Mouse (Mus musculus) neural tube, embryonic 15.5 days (tissue): ENCODE measurements around the gene Chd1. TPM values are rescaled to one million over a fixed set of nuclear protein-coding genes. Genes with fewer than 3 reads are reported as not detected.

ENCODE experiments used
- ATAC-seq: fragments of 200-750 bp; cut with Nextera tagmentation; 2 replicates; pipeline ENCODE4 v1.8.0; 2017; ENCODE audit warnings: mild to moderate bottlenecking, moderate TSS enrichment, moderate library complexity; ENCODE audit not compliant: low FRiP score
- H3K27ac ChIP-seq: fragments of 300-500 bp; sonication (generic); replicated peaks from 2 replicates; pipeline ENCODE4 v1.5.1; 2015; ENCODE audit warnings: mild to moderate bottlenecking, inconsistent platforms
- H3K27me3 ChIP-seq: fragments of 300-500 bp; sonication (generic); replicated peaks from 2 replicates; pipeline ENCODE4 v1.6.1; 2015; ENCODE audit warnings: inconsistent platforms
- H3K36me3 ChIP-seq: fragments of 300-500 bp; sonication (generic); 2 replicates; pipeline ENCODE4 v1.6.1; 2015; ENCODE audit warnings: inconsistent platforms
- H3K4me1 ChIP-seq: fragments of 300-500 bp; sonication (generic); 2 replicates; pipeline ENCODE4 v1.6.1; 2015; ENCODE audit warnings: inconsistent platforms
- H3K4me2 ChIP-seq: fragments of 300-500 bp; sonication (generic); 2 replicates; pipeline ENCODE4 v1.6.1; 2015; ENCODE audit warnings: inconsistent platforms, mild to moderate bottlenecking, moderate library complexity
- H3K4me3 ChIP-seq: fragments of 300-500 bp; sonication (generic); replicated peaks from 2 replicates; pipeline ENCODE4 v1.5.1; 2015; ENCODE audit warnings: mild to moderate bottlenecking, inconsistent platforms
- H3K9ac ChIP-seq: fragments of 300-500 bp; sonication (generic); replicated peaks from 2 replicates; pipeline ENCODE4 v1.6.1; 2015; ENCODE audit warnings: mild to moderate bottlenecking, inconsistent platforms
- H3K9me3 ChIP-seq: fragments of 300-500 bp; sonication (generic); replicated peaks from 2 replicates; pipeline ENCODE4 v1.6.1; 2016; ENCODE audit warnings: inconsistent platforms
- WGBS: fragments of 180-500 bp; shearing (Covaris S2); methylation state at CpG from one replicate; pipeline ENCODE4 v1.1.7; 2015; ENCODE audit warnings: mixed read lengths; 5-methylcytosine and 5-hydroxymethylcytosine counted together
- polyA plus RNA-seq: library from polyadenylated mRNA; unstranded; fragments of >200 nt; fragmentation: Nextera tagmentation; extraction: Ambion mirVana; gene quantifications from 2 replicates; pipeline ENCODE4 v1.2.1, GENCODE M21; 2015

Gene Chd1
- polyA plus RNA-seq, 1 experiment from 2014 or later, result 14.1 TPM

DNA sequence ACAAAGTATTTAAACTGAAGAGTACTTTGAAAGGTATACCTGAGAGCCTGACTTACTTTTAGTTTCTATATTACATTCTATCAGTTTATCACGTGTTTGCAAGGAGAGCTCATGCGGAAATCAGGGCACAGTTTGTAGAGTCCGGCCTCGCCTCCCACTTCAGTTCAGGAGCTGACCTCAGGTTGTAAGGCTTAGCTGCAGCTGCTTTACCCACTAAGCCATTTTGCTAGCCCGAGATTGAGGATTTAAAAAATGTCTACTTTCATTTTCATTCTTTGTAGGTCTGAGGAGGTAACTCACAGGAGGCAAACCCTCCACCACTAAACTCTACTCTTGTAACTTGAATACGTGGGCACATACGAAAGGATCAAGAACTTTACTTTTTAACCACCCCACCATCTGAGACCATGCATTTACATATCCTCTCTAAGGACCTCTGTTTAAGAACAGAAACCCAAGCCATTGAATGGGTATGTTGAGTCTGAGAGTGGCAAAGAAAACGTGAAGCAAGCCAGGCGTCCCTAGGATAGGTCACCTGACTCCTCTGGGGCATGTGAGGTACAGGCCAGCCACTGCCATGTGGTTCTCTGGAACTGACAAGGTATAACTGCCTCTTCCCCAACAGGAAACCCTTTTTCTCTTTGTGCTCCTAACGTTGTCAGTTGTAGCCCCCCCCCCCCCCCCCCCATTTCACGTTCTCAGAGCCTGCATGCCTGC lies 111.8 kb downstream of the Chd1 start:
- 85% methylated on average over 10 of the region's 11 CpGs for WGBS
- Histone ChIP-seq H3K4me3 (no peak overlapping the region), H3K4me1 (peaks cover 75% of the 10 kb centered on the region), H3K27me3 (no peaks in the 10 kb centered on the region), H3K27ac (no peak overlapping the region), H3K4me2 (no peak overlapping the region), H3K9ac (no peak overlapping the region), H3K36me3 (no peaks in the 10 kb centered on the region), H3K9me3 (no peaks in the 10 kb centered on the region)
- ATAC-seq, result no peak

- Histone ChIP-seq H3K4me3 (no peak overlapping the region), H3K27ac (no peak overlapping the region), H3K27me3 (no peaks in the 10 kb centered on the region), H3K4me2 (no peak overlapping the region), H3K36me3 (no peaks in the 10 kb centered on the region), H3K4me1 (peaks cover 73% of the 10 kb centered on the region), H3K9me3 (no peaks in the 10 kb centered on the region), H3K9ac (no peak overlapping the region)
- WGBS, result 92% methylated on average over 5 of the region's 5 CpGs
- no peak for ATAC-seq
These were observed 112.3 kb downstream of the Chd1 start for GRCm38 (mm10) chr17:15817096-15817450.

DNA sequence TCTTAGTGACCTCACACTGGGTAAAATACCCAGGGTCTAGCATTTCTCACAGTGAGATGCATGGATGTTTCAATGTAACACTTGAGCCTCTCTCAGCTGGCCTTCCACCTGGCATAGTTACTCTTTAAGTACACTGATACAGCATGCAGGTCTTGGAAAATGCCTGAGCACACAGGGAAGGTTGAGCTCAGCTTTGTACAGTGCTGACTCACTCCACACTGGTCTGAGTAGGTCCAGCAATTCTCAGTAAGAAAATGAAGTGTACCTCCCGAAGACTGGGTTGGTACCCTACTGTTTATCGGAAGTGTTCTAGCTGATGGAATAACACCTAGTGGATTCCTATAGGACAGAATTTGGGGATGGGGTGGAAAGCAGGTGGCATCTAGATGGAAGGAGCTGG lies 112.9 kb downstream of the Chd1 start:
- no peak for ATAC-seq

DNA sequence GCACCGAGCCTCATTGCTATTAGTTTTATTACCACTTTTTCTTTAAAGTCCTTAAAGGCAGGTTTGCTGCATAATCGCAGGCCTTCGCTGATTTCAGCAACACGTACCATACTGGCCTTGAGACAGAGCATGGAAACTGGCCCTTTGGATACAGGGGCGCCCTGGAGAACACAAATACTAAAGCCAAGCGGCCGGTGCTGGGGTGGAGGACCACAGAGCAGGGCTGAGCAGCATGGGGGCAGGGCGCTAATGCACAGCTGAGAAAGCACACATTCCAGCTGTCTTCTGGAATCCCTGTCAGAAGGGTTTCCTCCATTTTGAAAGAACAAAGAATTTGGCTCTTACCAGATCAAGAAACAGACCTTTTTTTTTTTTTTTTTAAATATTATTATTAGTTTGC lies 113.6 kb downstream of the Chd1 start:
- no peak for ATAC-seq
- H3K4me1 ChIP-seq, result peaks cover 71% of the 10 kb centered on the region
- no peaks in the 10 kb centered on the region for H3K27me3 ChIP-seq
- no peak overlapping the region for H3K4me3 ChIP-seq
- H3K9me3 ChIP-seq, result no peaks in the 10 kb centered on the region
- WGBS, result 77% methylated on average over 8 of the region's 8 CpGs
- no peak overlapping the region for H3K27ac ChIP-seq
- no peak overlapping the region for H3K4me2 ChIP-seq
- no peaks in the 10 kb centered on the region for H3K36me3 ChIP-seq
- no peak overlapping the region for H3K9ac ChIP-seq

More for the DNA sequence above, 112.9 kb downstream of the Chd1 start:
- Histone ChIP-seq H3K4me3 (no peak overlapping the region), H3K9ac (0 out of 2 replicates have a peak overlapping the region, but pooled peaks have one; percentile 15), H3K9me3 (no peaks in the 10 kb centered on the region), H3K27me3 (no peaks in the 10 kb centered on the region), H3K36me3 (no peaks in the 10 kb centered on the region), H3K27ac (no peak overlapping the region), H3K4me1 (peaks cover 72% of the 10 kb centered on the region), H3K4me2 (no peak overlapping the region)
- WGBS, result 94% methylated on average over 2 of the region's 2 CpGs

DNA sequence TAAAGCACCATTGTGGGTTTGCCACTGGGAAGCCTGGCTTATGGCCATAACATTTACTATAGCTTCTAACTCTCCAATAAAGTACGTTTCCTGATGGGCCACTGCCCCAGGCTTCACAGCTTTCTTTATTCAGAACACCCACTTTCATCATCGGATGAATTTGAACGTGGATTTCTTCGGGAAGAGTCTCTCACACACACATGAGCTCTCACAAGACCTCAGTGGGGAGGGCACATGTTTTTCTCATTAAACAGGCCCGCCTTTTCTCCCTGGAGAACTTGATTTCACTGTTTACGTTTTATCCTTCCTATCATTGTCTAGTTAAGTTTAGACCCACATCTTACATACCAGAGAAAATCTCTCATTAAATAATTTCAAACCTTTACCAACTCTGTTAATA lies 115.4 kb downstream of the Chd1 start:
- no peaks in the 10 kb centered on the region for H3K27me3 ChIP-seq
- WGBS, result 43% methylated on average over 6 of the region's 6 CpGs
- H3K4me1 ChIP-seq, result peaks cover 71% of the 10 kb centered on the region
- H3K27ac ChIP-seq, result no peak overlapping the region
- peak overlapping the region; percentile 10; the same call in 1 of the 2 replicates for H3K4me2 ChIP-seq
- no peak for ATAC-seq
- H3K9me3 ChIP-seq, result no peaks in the 10 kb centered on the region
- no peak overlapping the region for H3K4me3 ChIP-seq
- H3K9ac ChIP-seq, result no peak overlapping the region
- no peaks in the 10 kb centered on the region for H3K36me3 ChIP-seq

DNA sequence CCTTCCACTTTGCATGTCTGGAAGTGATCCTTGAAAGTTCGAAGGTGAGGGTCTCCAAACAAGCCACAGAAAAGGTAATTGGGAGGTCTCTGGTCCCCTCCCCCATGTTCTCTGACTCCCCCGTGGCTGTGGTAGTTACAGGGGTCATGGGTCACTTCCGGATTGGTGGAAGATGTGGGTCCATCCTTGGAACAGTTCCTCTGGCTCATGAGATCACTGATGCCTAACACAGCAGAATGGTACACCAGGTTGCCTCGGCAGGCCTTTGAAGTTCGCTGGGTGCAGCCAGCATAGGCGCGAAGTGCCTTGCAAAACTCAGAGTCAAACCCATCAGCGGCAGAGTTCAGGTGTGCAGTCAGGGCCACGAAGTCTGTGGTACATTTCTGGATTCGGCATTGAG lies 116.0 kb downstream of the Chd1 start:
- Histone ChIP-seq H3K4me1 (peaks cover 65% of the 10 kb centered on the region), H3K9me3 (no peaks in the 10 kb centered on the region), H3K27me3 (no peaks in the 10 kb centered on the region), H3K27ac (no peak overlapping the region), H3K9ac (no peak overlapping the region), H3K36me3 (no peaks in the 10 kb centered on the region), H3K4me3 (no peak overlapping the region), H3K4me2 (peak overlapping the region; percentile 7; the same call in 1 of the 2 replicates)
- no peak for ATAC-seq
- WGBS, result 82% methylated on average over 10 of the region's 10 CpGs

DNA sequence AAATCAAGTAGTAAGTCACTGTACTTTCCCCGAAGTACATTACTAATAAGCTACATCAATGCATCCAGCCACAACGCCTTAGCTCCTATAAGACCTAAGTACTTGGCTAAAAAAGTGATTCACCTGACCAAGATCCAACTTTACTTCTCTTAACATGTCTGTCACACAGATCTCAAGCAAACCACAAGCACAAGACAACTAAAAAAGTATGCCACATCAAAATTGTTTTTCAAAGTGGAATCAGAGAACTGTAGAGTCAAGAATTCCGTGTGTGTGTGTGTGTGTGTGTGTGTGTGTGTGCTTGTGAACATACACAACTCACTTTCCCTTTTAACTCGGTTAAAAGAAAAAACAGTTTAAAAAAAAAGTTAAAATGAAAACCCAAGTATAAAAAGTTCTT lies 116.9 kb downstream of the Chd1 start:
- peaks cover 64% of the 10 kb centered on the region for H3K4me1 ChIP-seq
- H3K4me3 ChIP-seq, result no peak overlapping the region

More for the DNA sequence above, 116.9 kb downstream of the Chd1 start:
- Histone ChIP-seq H3K4me2 (no peak overlapping the region), H3K36me3 (no peaks in the 10 kb centered on the region), H3K9me3 (no peaks in the 10 kb centered on the region), H3K27ac (no peak overlapping the region), H3K27me3 (no peaks in the 10 kb centered on the region), H3K9ac (no peak overlapping the region)
- WGBS, result 88% methylated on average over 4 of the region's 4 CpGs
- no peak for ATAC-seq

Other genes starting within 250 kb of the Chd1 start
- 247 and 250 TPM in 2 replicates for gene Psmb1, start 205.2 kb upstream of the Chd1 start, polyA plus RNA-seq
- 48.8 and 51.7 TPM in 2 replicates for gene Tbp, start 205.1 kb upstream of the Chd1 start, polyA plus RNA-seq
- gene Pdcd2, start 177.7 kb upstream of the Chd1 start, polyA plus RNA-seq, result 63.4 and 66.6 TPM in 2 replicates
- gene Prdm9, start 140.6 kb upstream of the Chd1 start, polyA plus RNA-seq, result 1.8 and 2.3 TPM in 2 replicates
- gene Rgmb, start 126.1 kb downstream of the Chd1 start, polyA plus RNA-seq, result 43.3 and 53.7 TPM in 2 replicates